Mouse (Mus musculus) kidney, postnatal 25 days (tissue): ENCODE measurements around the gene Mcf2l.

Experiments used
- DNase-seq, 2 experiments: peaks; one replicate each; pipeline ENCODE4 v3.0.0; 2021; ENCODE audit warnings: mixed read lengths in 2 of 2

Mcf2l gene

GRCm38 (mm10) chr8:12952699-12953098 lies 79.1 kb downstream of the Mcf2l start:
- DNase-seq = no peak

GRCm38 (mm10) chr8:12955362-12955879 lies 81.8 kb downstream of the Mcf2l start:
- no peak for DNase-seq

GRCm38 (mm10) chr8:12955880-12956279 lies 82.3 kb downstream of the Mcf2l start:
- no peak for DNase-seq

GRCm38 (mm10) chr8:12956941-12957340 lies 83.3 kb downstream of the Mcf2l start:
- no peak for DNase-seq

- DNase-seq = peak in 1 of 2 experiments; percentile 10
Observed at GRCm38 (mm10) chr8:12957419-12957818, 83.8 kb downstream of the Mcf2l start.

GRCm38 (mm10) chr8:12960609-12961008 lies 87.0 kb downstream of the Mcf2l start:
- DNase-seq = peak in 1 of 2 experiments; percentile 11

- no peak for DNase-seq
Observed at GRCm38 (mm10) chr8:12961211-12961610, 87.6 kb downstream of the Mcf2l start.

- DNase-seq = no peak
Observed at GRCm38 (mm10) chr8:12961821-12962534, 88.4 kb downstream of the Mcf2l start.

GRCm38 (mm10) chr8:12962541-12963380 lies 89.2 kb downstream of the Mcf2l start:
- DNase-seq = no peak

GRCm38 (mm10) chr8:12976290-12976689 lies 102.7 kb downstream of the Mcf2l start:
- no peak for DNase-seq

GRCm38 (mm10) chr8:12976723-12977122 lies 103.1 kb downstream of the Mcf2l start:
- DNase-seq = no peak

GRCm38 (mm10) chr8:12977325-12977724 lies 103.7 kb downstream of the Mcf2l start:
- no peak for DNase-seq

- DNase-seq = no peak
Observed at GRCm38 (mm10) chr8:12978308-12978707, 104.7 kb downstream of the Mcf2l start.

GRCm38 (mm10) chr8:12978726-12979125 lies 105.1 kb downstream of the Mcf2l start:
- DNase-seq = peak; percentile 72 to 84

GRCm38 (mm10) chr8:12983681-12984467 lies 110.3 kb downstream of the Mcf2l start:
- DNase-seq = no peak

GRCm38 (mm10) chr8:12984601-12985243 lies 111.1 kb downstream of the Mcf2l start:
- DNase-seq = no peak

- DNase-seq = no peak
Observed at GRCm38 (mm10) chr8:12985259-12985658, 111.7 kb downstream of the Mcf2l start.

GRCm38 (mm10) chr8:12987571-12987970 lies 114.0 kb downstream of the Mcf2l start:
- no peak for DNase-seq

GRCm38 (mm10) chr8:12988722-12989430 lies 115.3 kb downstream of the Mcf2l start:
- peak in 1 of 2 experiments; percentile 15 for DNase-seq

GRCm38 (mm10) chr8:12991411-12991810 lies 117.8 kb downstream of the Mcf2l start:
- DNase-seq = no peak

- DNase-seq = no peak
Observed at GRCm38 (mm10) chr8:12994468-12994867, 120.9 kb downstream of the Mcf2l start.

GRCm38 (mm10) chr8:12995481-12995880 lies 121.9 kb downstream of the Mcf2l start:
- peak in 1 of 2 experiments; percentile 9 for DNase-seq
